Mouse (Mus musculus) urinary bladder, postnatal 0 days (tissue): ENCODE data around the gene Ube2e3. TPM values are rescaled to one million over a fixed set of nuclear protein-coding genes. Genes with fewer than 3 reads are reported as not detected.

Experiments used
- polyA plus RNA-seq: library from polyadenylated mRNA; unstranded; fragments of >200 nt; fragmentation: Nextera tagmentation; extraction: Ambion mirVana; gene quantifications from 2 replicates; pipeline ENCODE4 v1.2.1, GENCODE M21; 2015

Ube2e3 gene
- 53.4 and 56.5 TPM in 2 replicates for polyA plus RNA-seq

DNA sequence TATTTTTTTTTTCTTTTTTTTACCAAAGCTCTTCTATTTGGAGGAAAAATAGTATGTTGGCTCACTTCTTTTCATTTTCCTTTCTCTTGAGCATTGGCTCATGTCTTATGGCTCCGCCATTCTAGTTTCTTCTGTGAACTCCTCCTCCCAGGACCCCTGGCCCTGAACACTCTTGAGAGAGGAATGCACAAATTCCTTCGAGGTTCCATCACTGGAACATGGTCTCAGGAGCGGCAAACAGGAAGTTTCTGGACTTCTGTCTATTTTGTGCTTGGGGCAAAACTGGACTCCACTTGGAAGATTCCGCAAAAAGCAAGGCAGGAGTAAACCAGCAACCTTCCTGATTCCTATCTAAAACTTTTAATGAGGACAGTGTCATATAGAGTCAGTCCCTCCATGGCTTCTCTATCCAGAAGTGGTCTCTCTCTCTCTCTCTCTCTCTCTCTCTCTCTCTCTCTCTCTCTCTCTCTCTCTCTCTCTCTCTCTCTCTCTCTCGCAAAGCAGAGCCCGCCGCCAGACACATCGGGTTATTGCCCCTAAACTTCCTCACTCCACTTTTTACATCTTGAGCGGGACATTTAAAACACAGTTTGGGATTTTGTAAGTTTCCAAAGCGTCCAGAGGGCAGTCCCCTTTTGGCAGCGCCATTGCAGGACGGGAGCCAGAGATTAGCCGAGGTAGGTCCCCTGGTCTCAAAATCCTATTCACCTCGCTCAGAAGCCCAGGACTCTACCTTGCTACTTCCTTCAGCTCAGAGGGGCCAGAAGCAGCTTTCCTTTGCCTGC, at the start of gene Ube2e3:
Ube2e3 (plus strand) TSS at position 399 of the 785 bp plus-strand sequence.

